Mouse (Mus musculus) heart, postnatal 25 days (tissue): ENCODE measurements at regions not wholly inside any gene's neighbourhood (a gene's known extent, or its start where the extent isn't known, plus 50 kb on each side); places are given as distances from the start of the nearest gene placed in this dataset.
"Not testable (repeated sequence)": the region's sequence is repeated elsewhere in the genome, so short reads cannot be mapped to it uniquely, and the experiment has no call there.

Source experiments
- DNase-seq: peaks from one replicate; pipeline ENCODE4 v3.0.0; 2022; ENCODE audit warnings: low spot score
- intact Hi-C: fragments of 180-260 bp; cut with DNase I; formaldehyde crosslinking; loops from one replicate; pipeline ENCODE4 v1.15.1; 2025

- DNase-seq, result no peak
- intact Hi-C loops, result no loop called here
Measured at GRCm38 (mm10) chr14:17523916-17524315, 136.1 kb upstream of the Thrb start.

- intact Hi-C loops, result no loop called here
- DNase-seq, result no peak
Measured at GRCm38 (mm10) chr14:17539322-17539721, 120.7 kb upstream of the Thrb start.

DNA sequence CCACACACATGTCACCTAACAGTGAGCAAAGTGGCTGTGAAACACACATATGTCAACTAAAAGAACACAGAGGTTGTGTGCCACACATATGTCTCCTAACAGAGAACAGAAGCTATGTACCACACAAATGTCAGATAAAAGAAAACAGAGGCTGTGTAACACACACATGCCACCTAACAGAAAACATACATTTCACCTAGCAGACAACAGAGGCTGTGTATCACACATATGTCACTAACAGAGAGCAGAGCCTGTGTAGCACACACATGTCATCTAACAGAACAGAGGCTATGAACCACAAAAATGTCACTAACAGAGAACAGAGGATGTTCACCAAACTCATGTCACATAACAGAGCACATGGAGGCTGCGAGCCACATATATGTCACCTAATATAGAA is 103.6 kb upstream of the Thrb start:
- intact Hi-C loops, result no loop called here
- no peak for DNase-seq

DNA sequence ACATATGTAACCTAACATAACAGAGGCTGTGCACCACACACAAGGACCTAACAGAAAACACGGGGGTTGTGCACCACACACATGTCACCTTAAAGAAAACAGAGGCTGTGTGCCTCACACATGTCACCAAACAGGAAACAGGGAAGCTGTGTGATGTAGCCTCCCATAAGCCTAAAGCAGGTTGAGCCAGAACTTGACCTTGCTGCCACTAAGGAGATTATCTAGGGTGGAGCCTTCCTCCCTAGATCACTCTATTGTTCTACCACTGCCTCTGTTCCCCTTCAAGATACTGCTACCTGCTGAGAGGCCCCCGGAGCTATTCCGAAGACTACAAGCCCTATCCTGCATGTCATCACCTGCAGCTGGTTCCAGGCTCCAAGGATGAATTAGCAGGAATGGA is 100.1 kb upstream of the Thrb start:
- intact Hi-C loops, DNase-seq: not testable (repeated sequence)

GRCm38 (mm10) chr14:17567927-17568326 is 92.1 kb upstream of the Thrb start:
- intact Hi-C loops, result no loop called here
- DNase-seq, result no peak

- intact Hi-C loops, result no loop called here
Measured at GRCm38 (mm10) chr14:17569087-17569636, 90.9 kb upstream of the Thrb start.

GRCm38 (mm10) chr14:17578776-17579175 is 81.3 kb upstream of the Thrb start:
- DNase-seq, result no peak
- intact Hi-C loops, result no loop called here

More at GRCm38 (mm10) chr14:17569087-17569636, 90.9 kb upstream of the Thrb start:
- no peak for DNase-seq

GRCm38 (mm10) chr14:17589595-17589994 is 70.5 kb upstream of the Thrb start:
- no peak for DNase-seq
- intact Hi-C loops, result no loop called here

GRCm38 (mm10) chr14:17599553-17599952 is 60.5 kb upstream of the Thrb start:
- intact Hi-C loops, result no loop called here
- no peak for DNase-seq

- no peak for DNase-seq
- intact Hi-C loops, result no loop called here
Measured at GRCm38 (mm10) chr14:17602357-17602756, 57.7 kb upstream of the Thrb start.

DNA sequence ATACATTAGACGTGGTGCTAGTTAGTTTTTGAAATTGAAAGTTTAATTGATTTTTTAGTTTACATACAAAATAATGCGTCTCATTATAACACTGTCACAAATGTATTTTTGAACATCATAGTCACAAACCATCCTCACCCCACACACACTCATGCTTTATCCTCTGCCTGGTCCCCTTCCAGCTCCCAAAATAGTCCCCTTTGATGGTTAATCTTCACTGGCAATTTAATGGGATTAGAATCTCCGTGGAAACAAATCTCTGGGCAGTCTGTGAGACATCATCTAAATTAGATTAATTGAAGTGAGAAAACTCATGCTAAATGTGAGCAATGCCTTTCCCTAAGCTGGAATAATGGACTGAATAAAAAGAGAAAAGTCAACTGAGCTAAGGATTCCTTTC is 54.0 kb upstream of the Thrb start:
- DNase-seq, result no peak
- intact Hi-C loops, result no loop called here

- no peak for DNase-seq
- intact Hi-C loops, result no loop called here
Measured at GRCm38 (mm10) chr14:17607186-17607585, 52.9 kb upstream of the Thrb start.
